In the genomic region with DNA sequence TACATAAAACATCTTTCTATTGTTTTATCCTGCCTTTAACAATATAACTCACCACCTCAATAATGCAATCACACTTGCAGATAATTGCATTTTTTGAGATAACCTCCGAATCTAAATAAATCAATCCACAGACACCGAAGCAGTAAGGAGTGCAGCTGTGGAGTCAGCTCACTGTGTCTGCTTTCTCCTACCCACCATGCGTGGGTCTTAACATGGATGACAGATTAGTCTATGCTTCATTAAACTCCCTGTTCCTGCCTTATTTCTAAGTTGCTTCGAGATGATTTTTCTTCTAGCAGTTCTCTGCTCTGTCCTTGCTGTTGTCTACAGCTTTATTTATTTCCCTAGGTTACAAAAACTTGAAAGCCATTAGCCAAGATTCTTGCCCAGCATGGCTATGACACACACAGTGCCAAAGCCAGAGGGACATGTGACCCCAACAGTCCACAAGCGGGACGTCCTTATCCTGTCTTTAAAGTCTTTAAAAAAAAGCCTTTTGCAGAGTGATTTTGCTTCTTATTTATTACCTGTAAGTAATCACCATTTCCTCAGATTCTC, we compare ENCODE assay signal across 25 mouse cellular contexts.
DNase-seq lines count a peak whose midpoint lies in the region; ATAC-seq lines count a peak whose summit lies in the region.
"Had no signal": no experiment of that assay in that cellular context is flagged by ENCODE, and none has a peak within 500 bp of the region (broad histone marks: within the 10 kb centered on the region; RNA-seq: fewer than 3 reads in every experiment).

No protein-coding gene starts in this region.

- no peaks in the 10 kb centered on the region for H3K9me3 ChIP-seq in heart, embryonic 12.5 days (replicated peaks)
- H3K9me3 ChIP-seq in kidney, embryonic 16.5 days (ENCODE audit: low read length), result no peaks in the 10 kb centered on the region
- H3K9me3 ChIP-seq: embryonic facial prominence, embryonic 12.5 days; embryonic facial prominence, embryonic 15.5 days; heart, embryonic 13.5 days had no signal

- H3K27ac ChIP-seq in heart, embryonic 12.5 days (ENCODE audit: poor library complexity, severe bottlenecking), result no peak overlapping the region
- no peak overlapping the region for H3K27ac ChIP-seq in kidney, embryonic 16.5 days (ENCODE audit: low read length)
- H3K27ac ChIP-seq: embryonic facial prominence, embryonic 12.5 days; embryonic facial prominence, embryonic 15.5 days; gastrocnemius, adult 2 months; heart, embryonic 13.5 days; hindbrain, embryonic 14.5 days; hindbrain, postnatal 0 days had no signal

- H3K4me3 ChIP-seq in heart, embryonic 12.5 days, result no peak overlapping the region
- no peak overlapping the region for H3K4me3 ChIP-seq in kidney, embryonic 16.5 days (ENCODE audit: low read length)
- H3K4me3 ChIP-seq: embryonic facial prominence, embryonic 12.5 days; embryonic facial prominence, embryonic 15.5 days; gastrocnemius, adult 2 months; heart, embryonic 13.5 days had no signal

- whole genome bisulfite sequencing in heart, embryonic 12.5 days, result 73% methylated on average over 6 of the region's 6 CpGs
- WGBS in kidney, embryonic 16.5 days, result 24% methylated on average over 6 of the region's 6 CpGs

- H3K4me2 ChIP-seq in heart, embryonic 12.5 days, result no peak overlapping the region
- H3K4me2 ChIP-seq in kidney, embryonic 16.5 days (replicated peaks; ENCODE audit: low read depth, low read length), result no peak overlapping the region
- H3K4me2 ChIP-seq: embryonic facial prominence, embryonic 12.5 days; embryonic facial prominence, embryonic 15.5 days; heart, embryonic 13.5 days; hindbrain, embryonic 14.5 days had no signal

- no peak for ATAC-seq in heart, embryonic 12.5 days (ENCODE audit: insufficient number of reproducible peaks, low FRiP score)
- peak; percentile 61; the same call in 1 of the 2 replicates for ATAC-seq in kidney, embryonic 16.5 days (ENCODE audit: low FRiP score, low TSS enrichment)
- ATAC-seq: activated CD4-positive, CD25-positive, alpha-beta regulatory T cell, adult 4 months; CD4-positive, CD25-positive, alpha-beta regulatory T cell, adult 4 months; forebrain, embryonic 14.5 days; forebrain, postnatal 0 days; hindbrain, postnatal 0 days; inflammation-experienced regulatory T-cells, adult 6 months had no signal

- peak; percentile 52 for DNase-seq in heart, adult 11 months
- DNase-seq in kidney, adult 18-20 months, result no peak
- peak; percentile 39 for DNase-seq in MN1 (ENCODE audit: low spot score)
- DNase-seq in brain, adult 2 months (ENCODE audit: low read depth, low spot score), result peak; percentile 31
- DNase-seq: cerebellum, adult 11 months; cerebellum, adult 2 months; cerebellum, adult 9-11 months; cerebellum, postnatal 25 days; forebrain, postnatal 0 days; gastrocnemius, adult 2 months; gastrocnemius, postnatal 14 days; heart, adult 18-20 months; heart, postnatal 14 days; heart, postnatal 4 days had no signal

- H3K4me1 ChIP-seq in heart, embryonic 12.5 days (replicated peaks), result no peaks in the 10 kb centered on the region
- no peaks in the 10 kb centered on the region for H3K4me1 ChIP-seq in kidney, embryonic 16.5 days (ENCODE audit: insufficient read depth, low read length)
- H3K4me1 ChIP-seq: embryonic facial prominence, embryonic 12.5 days; embryonic facial prominence, embryonic 15.5 days; heart, embryonic 13.5 days had no signal

- H3K36me3 ChIP-seq in heart, embryonic 12.5 days, result no peaks in the 10 kb centered on the region
- no peaks in the 10 kb centered on the region for H3K36me3 ChIP-seq in kidney, embryonic 16.5 days (ENCODE audit: insufficient read depth, low read length)
- H3K36me3 ChIP-seq: embryonic facial prominence, embryonic 12.5 days; embryonic facial prominence, embryonic 15.5 days; heart, embryonic 13.5 days had no signal

- H3K9ac ChIP-seq in heart, embryonic 12.5 days, result no peak overlapping the region
- H3K9ac ChIP-seq in kidney, embryonic 16.5 days (replicated peaks; ENCODE audit: low read length), result no peak overlapping the region
- H3K9ac ChIP-seq: embryonic facial prominence, embryonic 12.5 days; embryonic facial prominence, embryonic 15.5 days; forebrain, postnatal 0 days; heart, embryonic 13.5 days; hindbrain, embryonic 14.5 days had no signal

- H3K27me3 ChIP-seq in heart, embryonic 12.5 days (replicated peaks), result no peaks in the 10 kb centered on the region
- H3K27me3 ChIP-seq in kidney, embryonic 16.5 days (ENCODE audit: insufficient read depth, low read length), result no peaks in the 10 kb centered on the region
- H3K27me3 ChIP-seq: embryonic facial prominence, embryonic 12.5 days; embryonic facial prominence, embryonic 15.5 days; heart, embryonic 13.5 days had no signal
